Mouse (Mus musculus): ENCODE results near the gene Ppp1r32.

DNA sequence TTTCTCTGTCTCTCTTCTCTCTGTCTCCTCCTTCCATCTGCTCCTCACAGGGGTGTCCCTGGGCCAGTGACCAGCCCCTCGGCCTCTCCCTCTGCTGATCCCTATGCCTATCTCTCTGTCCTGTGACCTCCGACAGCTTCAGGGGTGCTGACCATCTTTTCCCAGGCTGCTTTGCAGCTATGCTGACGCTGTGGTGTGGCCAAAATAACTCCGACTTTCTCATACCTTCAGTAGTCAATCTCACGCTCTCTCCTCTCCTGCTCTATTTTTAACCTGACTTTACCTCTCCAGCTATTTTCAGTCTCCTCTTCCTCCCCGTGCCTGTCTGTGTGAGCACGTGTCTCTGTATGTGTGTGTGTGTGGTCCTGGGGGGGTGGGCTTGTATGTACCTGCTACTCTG lies 49.5 kb downstream of the Ppp1r32 start:
- TF ChIP-seq CTCF (IDR thresholded peaks at IDR 0.05; ENCODE audit: control insufficient read depth, insufficient read depth, insufficient read length) (no peak), MYOD1 (IDR thresholded peaks at IDR 0.05; ENCODE audit: control insufficient read depth, insufficient read length, low read depth) (no peak), MYOG (IDR thresholded peaks at IDR 0.05; ENCODE audit: control insufficient read depth, extremely low read depth, insufficient read length) (no peak), MAX (IDR thresholded peaks at IDR 0.05) (no peak), CEBPB (IDR thresholded peaks at IDR 0.05; ENCODE audit: low read depth) (no peak), USF1 (IDR thresholded peaks at IDR 0.05; ENCODE audit: low read depth) (no peak), FOSL1 (IDR thresholded peaks at IDR 0.05; ENCODE audit: insufficient read depth, low read length, poor library complexity, severe bottlenecking) (no peak)
